Mouse (Mus musculus): Measurements from ENCODE around the gene Samt4. TPM values are rescaled to one million over a fixed set of nuclear protein-coding genes. Genes with fewer than 3 reads are reported as not detected.
"Not testable (repeated sequence)": the region's sequence is repeated elsewhere in the genome, so short reads cannot be mapped to it uniquely, and the experiment has no call there.

Gene Samt4
- total RNA-seq (2014; rRNA removed) (not detected in 2 replicates), polyA plus RNA-seq (2015; fragmentation: Nextera tagmentation; extraction: Ambion mirVana) (not detected in 2 replicates)

GRCm38 (mm10) chrX:154481702-154482101 is at the start of gene Samt4:
Samt4 (plus strand) TSS chrX:154482002.
- 0 out of 2 replicates have a peak, but pooled peaks cover 2% of the 10 kb centered on the region for H3K9me3 ChIP-seq (ENCODE audit: low read length)
- H3K36me3 ChIP-seq (ENCODE audit: insufficient read depth, low read length), result no peaks in the 10 kb centered on the region
- ATAC-seq, result no peak
- H3K4me3 ChIP-seq (ENCODE audit: low read length), result no peak within 1 kb of the TSS
- no peak for DNase-seq (ENCODE audit: low spot score)
- H3K4me2 ChIP-seq (ENCODE audit: low read depth, low read length), result no peak within 1 kb of the TSS
- no peaks in the 10 kb centered on the region for H3K4me1 ChIP-seq (ENCODE audit: insufficient read depth, low read length)
- no peak for TF ChIP-seq CTCF (IDR thresholded peaks at IDR 0.05; ENCODE audit: low read depth)
- no peaks in the 10 kb centered on the region for H3K27me3 ChIP-seq (ENCODE audit: insufficient read depth, low read length)
- H3K9ac ChIP-seq (replicated peaks; ENCODE audit: low read length), result no peak within 1 kb of the TSS
- H3K27ac ChIP-seq, result no peak within 1 kb of the TSS

- not testable (repeated sequence) for DNase-seq (ENCODE audit: low spot score); H3K9ac ChIP-seq (replicated peaks; ENCODE audit: low read length); H3K4me2 ChIP-seq (ENCODE audit: low read depth, low read length); H3K27ac ChIP-seq; H3K4me1 ChIP-seq (ENCODE audit: insufficient read depth, low read length); ATAC-seq; H3K4me3 ChIP-seq (ENCODE audit: low read length); H3K36me3 ChIP-seq (ENCODE audit: insufficient read depth, low read length); H3K9me3 ChIP-seq (ENCODE audit: low read length); H3K27me3 ChIP-seq (ENCODE audit: insufficient read depth, low read length)
These were observed 38.1 kb upstream of the Samt4 start for GRCm38 (mm10) chrX:154443696-154444095.

GRCm38 (mm10) chrX:154468386-154468785 is 13.4 kb upstream of the Samt4 start:
- ATAC-seq; DNase-seq (ENCODE audit: low spot score); H3K27ac ChIP-seq; H3K27me3 ChIP-seq (ENCODE audit: insufficient read depth, low read length); H3K36me3 ChIP-seq (ENCODE audit: insufficient read depth, low read length); H3K4me1 ChIP-seq (ENCODE audit: insufficient read depth, low read length); H3K9ac ChIP-seq (replicated peaks; ENCODE audit: low read length); H3K9me3 ChIP-seq (ENCODE audit: low read length); H3K4me2 ChIP-seq (ENCODE audit: low read depth, low read length); H3K4me3 ChIP-seq (ENCODE audit: low read length): not testable (repeated sequence)
- WGBS, result 57% methylated on average over 3 of the region's 3 CpGs

Other genes with a start within 250 kb of the Samt4 start
- gene 4930524N10Rik, start 138.6 kb upstream of the Samt4 start, total RNA-seq (2014; rRNA removed), result not detected in 2 replicates
- gene 4930524N10Rik, start 138.6 kb upstream of the Samt4 start, polyA plus RNA-seq (2015; fragmentation: Nextera tagmentation; extraction: Ambion mirVana), result not detected in 2 replicates
- gene Samt2, start 97.4 kb downstream of the Samt4 start, total RNA-seq (2014; rRNA removed), result not detected in 2 replicates
- not detected in 2 replicates for gene Samt2, start 97.4 kb downstream of the Samt4 start, polyA plus RNA-seq (2015; fragmentation: Nextera tagmentation; extraction: Ambion mirVana)